Mouse (Mus musculus) C2C12 (cell line): ENCODE data around the gene Cyct. TPM values are rescaled to one million over a fixed set of nuclear protein-coding genes. Genes with fewer than 3 reads are reported as not detected.

Experiments
- H3K27me3 ChIP-seq: one replicate; pipeline ENCODE4 v1.6.1; 2011; ENCODE audit not compliant: control insufficient read depth, insufficient read depth, insufficient read length
- H3K36me3 ChIP-seq: one replicate; pipeline ENCODE4 v1.6.1; 2011; ENCODE audit not compliant: control insufficient read depth, insufficient read depth
- H3K4me3 ChIP-seq: one replicate; pipeline ENCODE4 v1.5.1; 2011; ENCODE audit warnings: mild to moderate bottlenecking, control low read depth; ENCODE audit not compliant: poor library complexity, insufficient read depth, severe bottlenecking
- H3K79me2 ChIP-seq: one replicate; pipeline ENCODE4 v1.6.1; 2011; ENCODE audit not compliant: control insufficient read depth, insufficient read depth
- H3K79me3 ChIP-seq: one replicate; pipeline ENCODE4 v1.6.1; 2011; ENCODE audit warnings: low read depth, control low read depth
- H3ac ChIP-seq: one replicate; pipeline ENCODE3; 2011; ENCODE audit warnings: low read depth; ENCODE audit not compliant: control insufficient read depth, insufficient read length
- CEBPB ChIP-seq: IDR thresholded peaks from one replicate; pipeline ENCODE4 v1.6.1; 2011; ENCODE audit warnings: low read depth, mild to moderate bottlenecking, control low read depth, moderate library complexity
- CTCF ChIP-seq: IDR thresholded peaks from one replicate; pipeline ENCODE4 v1.5.1; 2011; ENCODE audit not compliant: control insufficient read depth, insufficient read depth, insufficient read length
- FOSL1 ChIP-seq: IDR thresholded peaks from one replicate; pipeline ENCODE4 v1.8.0; 2011; ENCODE audit warnings: mild to moderate bottlenecking, low read length; ENCODE audit not compliant: poor library complexity, insufficient read depth, severe bottlenecking
- MAX ChIP-seq: IDR thresholded peaks from one replicate; pipeline ENCODE4 v1.6.1; 2011; ENCODE audit warnings: mild to moderate bottlenecking, control low read depth
- MYOD1 ChIP-seq: IDR thresholded peaks from one replicate; pipeline ENCODE4 v1.6.1; 2011; ENCODE audit warnings: low read depth; ENCODE audit not compliant: control insufficient read depth, insufficient read length
- MYOG ChIP-seq: IDR thresholded peaks from one replicate; pipeline ENCODE4 v1.6.1; 2011; ENCODE audit not compliant: control insufficient read depth, insufficient read length; ENCODE audit errors: extremely low read depth
- USF1 ChIP-seq: IDR thresholded peaks from one replicate; pipeline ENCODE4 v1.6.1; 2011; ENCODE audit warnings: low read depth, mild to moderate bottlenecking, control low read depth, moderate library complexity
- polyA plus RNA-seq: library from polyadenylated mRNA; unstranded; fragments of >200 nt; fragmentation: generic; extraction: Trizol; gene quantifications from one replicate; pipeline ENCODE4 v1.2.1, GENCODE M21; 2012; ENCODE audit warnings: missing spikeins

Cyct gene
- polyA plus RNA-seq, 1 experiment, result not detected

DNA sequence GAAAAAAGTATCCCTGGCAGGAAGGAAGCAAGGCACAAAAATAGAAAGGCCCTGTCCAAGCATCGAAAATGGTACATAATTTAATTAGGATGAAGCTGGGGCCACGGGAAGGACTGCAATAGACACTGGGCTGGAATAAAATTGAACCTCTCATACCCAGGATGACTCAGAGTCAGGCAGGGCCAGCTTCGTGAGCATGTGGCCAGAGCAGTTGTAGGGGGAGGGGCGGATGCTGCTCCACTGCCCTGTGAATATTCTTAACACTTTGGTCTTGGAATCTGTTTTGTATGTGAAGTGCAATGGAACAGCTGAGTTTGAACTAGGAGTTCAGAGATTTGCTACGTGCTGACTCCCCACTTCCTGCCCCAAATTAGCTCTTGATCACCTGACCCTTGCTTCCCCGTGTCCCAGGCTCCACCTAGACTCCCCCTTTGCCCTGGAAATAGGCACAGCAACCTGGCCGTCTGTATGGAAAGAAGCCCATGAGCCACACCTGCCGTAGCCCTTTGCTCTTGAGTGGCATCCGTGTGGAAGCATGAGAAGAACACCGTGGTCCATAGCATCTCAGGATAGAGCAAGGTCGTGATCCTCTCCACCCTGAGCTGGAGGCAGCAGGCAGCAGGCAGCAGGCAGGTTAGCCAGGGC, 28.0 kb downstream of the Cyct start:
- Histone ChIP-seq H3K4me3 (no peak overlapping the region), H3K79me2 (no peaks in the 10 kb centered on the region), H3ac (no peak overlapping the region)

DNA sequence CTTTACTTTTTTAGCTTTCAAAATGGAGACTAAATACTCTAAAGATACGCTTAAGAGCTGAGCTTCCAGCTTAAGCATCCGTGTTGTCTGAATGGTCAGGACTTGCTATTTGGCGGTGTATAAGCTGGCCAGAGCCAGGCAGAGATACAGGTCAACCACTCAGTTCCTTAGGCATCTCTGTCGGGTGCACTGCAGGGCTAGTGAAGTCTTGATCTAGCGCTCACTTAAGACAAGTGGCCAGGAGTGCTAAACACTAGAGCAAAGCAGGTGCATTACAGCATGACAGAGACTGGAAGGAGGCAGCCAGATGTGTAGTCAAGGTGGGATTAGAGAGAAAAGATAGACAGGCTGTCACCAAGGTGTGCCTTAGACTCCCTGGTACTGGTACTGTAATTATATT, 30.2 kb downstream of the Cyct start:
- TF ChIP-seq USF1 (no peak), MAX (no peak), FOSL1 (no peak)
- Histone ChIP-seq H3K79me3 (no peaks in the 10 kb centered on the region), H3K4me3 (no peak overlapping the region), H3K79me2 (no peaks in the 10 kb centered on the region), H3K27me3 (peaks cover 11% of the 10 kb centered on the region), H3K36me3 (no peaks in the 10 kb centered on the region), H3ac (no peak overlapping the region)

More for the DNA sequence above, 28.0 kb downstream of the Cyct start:
- Histone ChIP-seq H3K27me3 (peaks cover 6% of the 10 kb centered on the region), H3K36me3 (no peaks in the 10 kb centered on the region), H3K79me3 (no peaks in the 10 kb centered on the region)
- TF ChIP-seq FOSL1 (no peak), MYOG (no peak), MAX (no peak), MYOD1 (no peak), USF1 (no peak), CTCF (no peak), CEBPB (no peak)

DNA sequence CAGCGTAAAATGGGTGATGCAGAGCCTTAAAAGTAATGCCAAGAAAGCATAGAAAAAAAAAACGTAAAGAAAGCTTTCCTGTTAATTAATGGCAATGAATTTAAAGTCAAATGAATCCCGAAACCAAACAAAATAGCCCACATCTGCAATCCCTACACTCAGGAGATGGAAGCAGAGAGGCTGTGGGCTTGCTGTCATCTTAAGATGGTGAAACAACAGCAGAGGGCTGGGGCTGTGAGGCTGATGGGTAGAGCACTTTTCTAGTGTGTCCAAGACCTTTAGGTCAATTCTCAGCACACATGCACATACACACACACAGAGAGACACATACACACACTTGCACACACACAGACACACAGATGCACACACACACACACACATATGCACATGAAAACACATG, 34.1 kb downstream of the Cyct start:
- no peak overlapping the region for H3ac ChIP-seq
- TF ChIP-seq FOSL1, result no peak
- TF ChIP-seq CEBPB, result no peak
- no peak for TF ChIP-seq MAX
- no peaks in the 10 kb centered on the region for H3K36me3 ChIP-seq
- no peak overlapping the region for H3K4me3 ChIP-seq
- H3K79me3 ChIP-seq, result no peaks in the 10 kb centered on the region
- no peaks in the 10 kb centered on the region for H3K79me2 ChIP-seq
- peaks cover 8% of the 10 kb centered on the region for H3K27me3 ChIP-seq

GRCm38 (mm10) chr2:76324463-76324862, 35.8 kb downstream of the Cyct start:
- H3K79me2 ChIP-seq, result no peaks in the 10 kb centered on the region
- H3K4me3 ChIP-seq, result no peak overlapping the region
- no peaks in the 10 kb centered on the region for H3K36me3 ChIP-seq
- peaks cover 8% of the 10 kb centered on the region for H3K27me3 ChIP-seq
- TF ChIP-seq MYOG (no peak), USF1 (no peak), CTCF (no peak), CEBPB (no peak), MAX (no peak), MYOD1 (no peak), FOSL1 (no peak)
- no peaks in the 10 kb centered on the region for H3K79me3 ChIP-seq
- no peak overlapping the region for H3ac ChIP-seq

DNA sequence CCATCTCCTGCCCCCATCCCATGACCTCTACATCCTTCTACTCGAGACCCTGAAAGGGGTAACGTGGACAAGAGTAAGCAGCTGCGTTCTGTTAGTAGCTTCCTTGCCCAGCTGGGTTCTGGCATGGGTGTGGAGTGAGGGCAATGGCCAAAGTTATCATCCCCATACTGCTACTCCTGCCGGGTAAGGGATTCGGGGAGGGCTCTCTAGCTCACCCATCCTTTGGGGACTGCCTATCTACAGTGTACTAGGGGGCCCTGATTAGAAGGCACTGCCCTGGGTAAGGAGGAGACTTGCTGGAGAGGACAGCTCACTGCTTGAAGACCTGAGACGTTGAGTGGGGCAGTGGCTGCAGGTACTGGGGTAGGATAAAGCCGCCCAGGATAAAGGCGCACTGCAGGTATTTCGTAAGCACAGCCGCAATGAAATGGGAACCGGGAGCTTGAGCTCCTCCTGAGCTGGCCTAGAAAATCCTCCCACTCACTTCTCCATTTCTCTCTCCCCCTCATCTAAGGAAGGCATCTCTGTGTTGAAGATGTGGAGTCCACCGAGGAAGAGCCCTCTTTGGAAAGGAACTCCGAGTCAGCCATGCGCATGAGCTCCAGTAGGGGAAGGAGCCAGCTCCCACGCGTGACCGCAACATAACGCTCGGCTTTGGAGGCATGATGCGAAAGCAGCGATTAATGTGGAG, 36.9 kb downstream of the Cyct start:
- TF ChIP-seq CEBPB (no peak), MYOG (no peak), CTCF (no peak), USF1 (no peak), MAX (no peak), FOSL1 (no peak), MYOD1 (no peak)
- H3K79me2 ChIP-seq, result no peaks in the 10 kb centered on the region
- no peak overlapping the region for H3ac ChIP-seq

DNA sequence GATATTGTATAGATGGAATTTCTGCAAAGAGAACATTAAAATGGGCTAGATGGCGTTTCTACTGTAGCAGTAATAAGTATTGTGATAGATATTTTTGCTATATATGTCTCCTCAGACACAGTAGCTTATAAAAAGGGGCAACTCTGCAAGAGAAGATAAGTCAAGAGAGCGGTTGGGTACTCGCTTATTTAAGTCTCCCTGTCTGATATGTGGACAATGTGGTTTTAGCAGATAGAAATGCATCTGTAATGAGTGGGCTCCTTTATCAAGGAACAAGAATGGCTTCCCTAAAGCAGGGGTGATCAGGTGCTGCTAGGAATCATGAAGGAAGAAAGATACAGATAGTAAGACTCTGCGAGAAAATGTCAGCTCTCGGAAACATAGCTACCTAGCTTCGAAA, 39.9 kb downstream of the Cyct start:
- no peaks in the 10 kb centered on the region for H3K36me3 ChIP-seq
- H3ac ChIP-seq, result no peak overlapping the region
- no peaks in the 10 kb centered on the region for H3K79me2 ChIP-seq
- H3K4me3 ChIP-seq, result no peak overlapping the region
- peaks cover 3% of the 10 kb centered on the region for H3K27me3 ChIP-seq
- H3K79me3 ChIP-seq, result no peaks in the 10 kb centered on the region
- no peak for TF ChIP-seq USF1
- TF ChIP-seq MYOD1, result no peak
- no peak for TF ChIP-seq FOSL1
- no peak for TF ChIP-seq MYOG
- no peak for TF ChIP-seq CTCF

More for the DNA sequence above, 36.9 kb downstream of the Cyct start:
- Histone ChIP-seq H3K27me3 (peaks cover 11% of the 10 kb centered on the region), H3K36me3 (no peaks in the 10 kb centered on the region), H3K79me3 (no peaks in the 10 kb centered on the region), H3K4me3 (no peak overlapping the region)
